Mouse (Mus musculus) left cerebral cortex, adult 11 months (tissue): ENCODE data around the gene Actn4.
"Not testable (repeated sequence)": the region's sequence is repeated elsewhere in the genome, so short reads cannot be mapped to it uniquely, and the experiment has no call there.

Experiments used
- DNase-seq: peaks from one replicate; pipeline ENCODE4 v3.0.0; 2022; ENCODE audit warnings: low spot score

Actn4 gene

GRCm38 (mm10) chr7:28969672-28970394, 7.7 kb upstream of the Actn4 start:
- no peak for DNase-seq

GRCm38 (mm10) chr7:28969271-28969670, 7.1 kb upstream of the Actn4 start:
- DNase-seq: no peak

DNA sequence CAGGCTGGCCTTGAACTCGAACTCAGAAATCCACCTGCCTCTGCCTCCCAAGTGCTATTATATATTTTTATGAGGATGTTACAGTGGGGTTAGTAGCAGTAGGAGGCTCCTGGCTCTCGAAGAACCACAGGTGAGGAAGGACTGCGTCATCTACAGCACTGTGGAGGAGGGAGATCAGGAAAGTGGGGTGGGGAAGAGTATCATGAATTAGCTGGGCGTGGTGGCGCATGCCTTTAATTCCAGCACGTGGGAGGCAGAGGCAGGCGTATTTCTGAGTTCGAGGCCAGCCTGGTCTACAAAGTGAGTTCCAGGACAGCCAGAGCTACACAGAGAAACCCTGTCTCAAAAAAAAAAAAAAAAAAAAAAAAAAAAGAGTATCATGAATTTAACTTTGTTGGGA, 6.0 kb upstream of the Actn4 start:
- DNase-seq: not testable (repeated sequence)

GRCm38 (mm10) chr7:28966751-28967505, 4.8 kb upstream of the Actn4 start:
- no peak for DNase-seq

- DNase-seq: no peak
Measured at GRCm38 (mm10) chr7:28966181-28966580, 4.0 kb upstream of the Actn4 start.

GRCm38 (mm10) chr7:28965346-28965840, 3.3 kb upstream of the Actn4 start:
- no peak for DNase-seq

DNA sequence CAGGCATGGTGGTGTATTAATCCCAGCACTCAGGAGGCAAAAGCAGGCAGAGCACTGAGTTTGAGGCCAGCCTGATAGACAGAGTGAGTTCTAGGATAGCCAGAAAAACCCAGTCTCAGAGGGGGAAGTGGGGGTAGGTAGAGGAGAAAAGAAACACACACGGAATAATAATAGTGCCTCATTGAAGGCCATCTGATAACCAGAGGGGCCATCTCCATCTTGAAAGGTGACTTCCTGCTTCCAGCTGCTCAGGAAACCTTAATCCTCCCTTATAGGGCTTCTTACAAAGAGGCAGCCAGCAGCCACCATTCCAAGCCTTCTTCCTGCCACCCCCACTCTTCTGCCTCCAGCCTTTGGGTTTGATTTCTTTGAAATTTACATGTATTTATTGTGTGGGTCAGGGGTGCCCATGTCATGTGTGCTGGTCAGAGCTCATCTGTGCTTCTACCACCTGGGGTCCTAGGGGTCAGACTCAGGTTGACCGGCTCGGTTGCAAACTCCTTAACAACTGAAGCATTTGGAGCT, 1.3 kb upstream of the Actn4 start:
- no peak for DNase-seq

DNA sequence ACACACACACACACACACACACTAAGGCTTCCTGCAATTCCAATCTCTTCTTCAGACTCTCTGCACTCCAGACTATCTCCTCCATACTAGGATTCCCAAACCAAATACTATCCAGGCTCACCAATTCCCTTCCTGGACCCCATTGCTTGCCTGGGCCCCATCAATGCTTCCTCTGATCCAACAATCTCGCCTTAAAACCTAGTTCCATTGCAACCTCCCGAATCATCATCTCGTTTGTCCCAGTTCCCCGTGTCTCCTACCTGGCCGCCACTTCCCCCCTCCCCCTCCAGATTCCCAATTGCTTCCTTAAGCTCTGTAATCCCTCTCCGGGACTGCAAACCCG, 585 bp downstream of the Actn4 start:
- no peak for DNase-seq

GRCm38 (mm10) chr7:28960354-28961046, 1.6 kb downstream of the Actn4 start:
- no peak for DNase-seq

DNA sequence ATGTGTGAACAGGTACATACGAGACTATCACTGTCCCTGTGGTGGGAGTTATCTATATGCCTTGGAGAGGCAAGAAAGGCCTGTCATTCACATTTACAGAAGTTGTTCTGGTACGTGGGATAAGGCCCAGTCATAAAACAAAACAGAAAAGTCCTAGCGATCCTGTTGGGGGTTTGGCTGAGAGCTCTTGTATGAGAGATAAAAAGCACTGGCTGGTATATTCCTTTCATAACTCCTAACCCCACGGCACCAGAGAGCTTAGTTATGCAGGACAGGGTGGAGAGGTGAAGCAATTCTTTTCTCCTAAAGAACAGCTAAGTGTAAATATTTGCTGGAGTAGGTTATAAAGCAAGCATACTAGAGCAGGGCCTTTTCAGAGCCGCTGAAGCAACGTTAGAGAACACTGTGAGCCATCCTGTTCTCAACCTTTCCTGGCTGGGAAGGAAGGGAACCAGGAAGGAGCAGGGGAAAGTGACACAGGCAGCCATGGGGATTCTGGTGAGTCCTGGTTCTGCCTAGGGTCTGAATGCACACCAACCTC, 2.6 kb downstream of the Actn4 start:
- no peak for DNase-seq

- DNase-seq: no peak
Measured at GRCm38 (mm10) chr7:28958770-28959169, 3.4 kb downstream of the Actn4 start.

DNA sequence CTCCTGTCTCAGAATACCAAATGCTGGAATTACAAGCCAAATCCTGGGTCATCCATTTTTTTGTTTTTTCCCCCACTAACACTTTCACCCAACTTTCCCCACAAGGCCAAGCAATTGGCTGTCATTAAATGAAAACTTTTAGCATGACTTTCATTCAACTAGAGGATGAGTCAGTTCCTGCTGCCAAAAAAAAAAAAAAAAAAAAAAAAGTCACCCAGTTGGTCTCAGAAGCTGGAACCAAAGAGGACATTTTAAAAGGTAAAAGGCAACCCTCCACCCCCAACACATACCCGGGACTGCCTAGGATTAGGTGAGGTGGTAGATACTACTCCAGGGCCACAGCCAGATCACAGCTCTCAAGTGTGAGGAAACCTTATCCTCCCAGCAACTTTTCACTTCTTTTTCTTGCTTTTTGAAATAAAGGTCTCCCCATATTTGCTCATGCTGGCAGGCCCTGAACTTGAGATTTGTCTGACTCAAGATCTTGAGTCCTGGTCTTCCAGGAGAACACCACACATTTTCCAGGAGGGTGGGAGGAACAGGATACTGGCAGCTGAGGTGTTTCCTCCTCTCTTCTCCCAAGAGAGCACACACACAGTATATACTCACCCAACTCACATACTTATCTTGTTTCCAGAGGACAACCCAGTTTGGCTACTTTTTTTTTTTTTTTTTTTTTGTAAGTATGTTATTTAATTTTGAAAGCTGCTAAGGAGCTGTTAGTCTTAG, 4.0 kb downstream of the Actn4 start:
- DNase-seq: no peak

GRCm38 (mm10) chr7:28957286-28957685, 4.9 kb downstream of the Actn4 start:
- DNase-seq: no peak

- no peak for DNase-seq
Measured at GRCm38 (mm10) chr7:28956270-28956669, 5.9 kb downstream of the Actn4 start.

DNA sequence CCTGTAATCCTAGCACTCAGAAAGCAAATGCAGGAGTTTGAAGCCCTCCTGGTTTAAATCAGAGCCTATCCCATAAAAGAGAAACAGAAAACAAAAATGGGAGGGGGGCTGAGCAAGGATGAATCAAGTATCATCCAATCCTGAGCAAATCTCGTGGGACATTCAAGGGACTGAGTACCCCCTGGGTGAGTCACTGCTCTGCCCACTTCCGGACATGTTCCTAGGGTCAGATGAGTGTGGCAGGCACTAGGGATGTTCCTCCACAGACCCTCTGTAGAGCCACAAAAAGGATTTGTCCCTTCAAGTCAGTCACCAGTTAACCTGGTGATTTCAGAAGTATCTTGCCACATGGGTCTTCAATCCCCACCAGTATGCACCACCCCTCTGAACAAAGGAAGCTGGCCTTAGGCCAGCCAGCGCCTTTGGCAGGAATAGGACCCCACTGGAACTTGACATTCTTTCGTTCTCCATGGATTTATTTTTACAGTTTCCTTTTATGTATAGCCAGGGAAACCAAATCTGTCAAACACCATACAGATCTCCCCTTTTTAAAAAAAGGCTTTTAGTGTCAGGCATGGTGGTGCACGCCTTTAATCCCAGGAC, 6.7 kb downstream of the Actn4 start:
- DNase-seq: no peak

- DNase-seq: no peak
Measured at GRCm38 (mm10) chr7:28954773-28955172, 7.4 kb downstream of the Actn4 start.

DNA sequence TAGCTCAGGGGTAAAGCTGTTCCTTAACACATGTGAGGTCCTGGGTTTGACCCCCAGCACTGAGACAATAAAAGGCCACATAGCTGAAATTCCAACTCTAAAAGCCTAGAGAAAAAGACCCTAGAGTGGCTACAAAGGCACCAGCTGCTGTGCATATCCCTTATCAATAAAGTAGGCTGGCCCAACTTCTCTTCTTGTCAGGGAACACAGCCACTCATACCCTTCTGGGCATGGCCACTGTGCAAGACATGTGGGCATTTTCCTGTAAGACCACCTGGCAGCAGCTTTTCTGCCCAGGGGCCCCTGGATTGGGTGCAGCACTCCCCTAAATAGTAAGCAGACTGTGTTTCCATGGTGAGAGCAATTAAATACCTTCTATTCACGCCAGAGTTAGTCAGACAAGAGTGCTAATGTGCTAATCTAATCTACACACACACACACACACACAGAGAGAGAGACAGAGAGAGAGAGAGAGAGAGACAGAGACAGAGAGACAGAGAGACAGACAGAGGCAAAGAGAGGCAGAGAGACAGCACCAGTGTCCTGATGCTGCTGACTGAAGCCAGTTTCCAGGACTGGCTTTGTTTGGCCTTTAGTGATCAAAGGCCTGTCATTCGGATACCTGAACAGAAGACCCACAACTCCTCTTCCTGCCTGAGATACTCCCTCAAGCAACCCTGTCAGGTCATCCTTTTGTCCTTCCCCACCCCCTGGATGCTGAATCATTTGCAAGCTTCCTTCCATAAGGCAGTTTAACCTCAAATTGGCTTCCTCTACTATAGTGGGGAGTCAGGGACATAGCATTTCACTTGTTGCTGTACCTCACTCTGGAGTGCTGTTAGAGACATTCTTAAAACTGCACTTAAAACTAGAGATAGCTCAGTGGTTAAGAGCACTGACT, 8.4 kb downstream of the Actn4 start:
- DNase-seq: no peak

GRCm38 (mm10) chr7:28952786-28953185, 9.4 kb downstream of the Actn4 start:
- no peak for DNase-seq

GRCm38 (mm10) chr7:28951764-28952163, 10.4 kb downstream of the Actn4 start:
- no peak for DNase-seq

DNA sequence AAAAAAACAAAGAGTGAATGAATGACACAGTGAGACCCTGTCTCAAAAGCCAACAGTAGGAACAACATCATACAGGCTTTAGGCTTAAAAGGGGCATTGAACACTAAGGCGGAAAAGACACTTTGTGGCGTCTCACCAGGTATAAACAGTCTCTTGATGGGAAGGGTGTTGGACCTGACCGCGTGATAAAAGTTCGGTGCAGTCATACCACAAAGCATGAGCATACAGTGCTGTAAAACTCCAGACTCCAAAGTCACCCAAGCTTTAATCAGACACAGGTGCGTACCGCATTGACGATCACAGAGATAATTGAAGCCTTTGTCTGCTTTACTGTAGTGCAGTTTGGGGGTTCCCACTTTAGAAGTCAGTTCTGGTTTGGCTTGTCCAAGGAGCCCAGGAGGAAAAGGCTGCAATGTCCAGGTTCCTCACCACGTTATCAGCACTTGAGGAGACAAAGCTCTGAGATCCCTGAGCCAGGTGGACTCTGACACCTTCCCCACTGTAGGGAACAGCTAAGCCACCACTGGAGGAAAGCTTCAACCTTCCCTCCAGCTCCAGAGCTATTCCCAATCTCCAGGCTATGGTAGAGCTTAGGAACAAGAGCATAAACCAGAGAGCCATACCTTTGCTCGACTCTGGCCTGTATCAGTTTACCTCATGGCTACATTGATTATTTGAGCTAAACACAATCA, 11.6 kb downstream of the Actn4 start:
- no peak for DNase-seq
